Mouse (Mus musculus) cortical plate, adult 2 months (tissue): ENCODE measurements around the gene Phf2.

Experiments used
- CTCF ChIP-seq: fragments of 200-500 bp; IDR thresholded peaks from 2 replicates; pipeline ENCODE4 v1.5.1; 2011; ENCODE audit warnings: mild to moderate bottlenecking, control low read depth, low read length; ENCODE audit not compliant: insufficient read depth; ENCODE audit errors: extremely low read depth
- POLR2A ChIP-seq: fragments of 200-500 bp; IDR thresholded peaks from 2 replicates; pipeline ENCODE4 v1.6.1; 2011; ENCODE audit warnings: mild to moderate bottlenecking, low read length, control low read depth; ENCODE audit not compliant: insufficient read depth; ENCODE audit errors: extremely low read depth

GRCm38 (mm10) chr13:48784594-48785298 lies 86.2 kb downstream of the Phf2 start:
- TF ChIP-seq CTCF (no peak), POLR2A (no peak)
